Mouse (Mus musculus) cerebellum, adult (tissue): ENCODE data around the gene Memo1.
"Not testable (repeated sequence)": the region's sequence is repeated elsewhere in the genome, so short reads cannot be mapped to it uniquely, and the experiment has no call there.

Experiments used
- ATAC-seq: cut with Nextera tagmentation; 2 replicates; pipeline ENCODE4 v1.9.2; 2017; ENCODE audit warnings: mild to moderate bottlenecking, moderate library complexity, mixed read lengths; ENCODE audit not compliant: insufficient number of reproducible peaks, low FRiP score, low TSS enrichment

Memo1 gene

GRCm38 (mm10) chr17:74295026-74295970, at the start of gene Memo1:
Gene Memo1 (minus strand): TSS chr17:74295521.
- ATAC-seq, result peak; percentile 80

- ATAC-seq, result no peak
Observed at GRCm38 (mm10) chr17:74341151-74341550, 45.8 kb upstream of the Memo1 start.

DNA sequence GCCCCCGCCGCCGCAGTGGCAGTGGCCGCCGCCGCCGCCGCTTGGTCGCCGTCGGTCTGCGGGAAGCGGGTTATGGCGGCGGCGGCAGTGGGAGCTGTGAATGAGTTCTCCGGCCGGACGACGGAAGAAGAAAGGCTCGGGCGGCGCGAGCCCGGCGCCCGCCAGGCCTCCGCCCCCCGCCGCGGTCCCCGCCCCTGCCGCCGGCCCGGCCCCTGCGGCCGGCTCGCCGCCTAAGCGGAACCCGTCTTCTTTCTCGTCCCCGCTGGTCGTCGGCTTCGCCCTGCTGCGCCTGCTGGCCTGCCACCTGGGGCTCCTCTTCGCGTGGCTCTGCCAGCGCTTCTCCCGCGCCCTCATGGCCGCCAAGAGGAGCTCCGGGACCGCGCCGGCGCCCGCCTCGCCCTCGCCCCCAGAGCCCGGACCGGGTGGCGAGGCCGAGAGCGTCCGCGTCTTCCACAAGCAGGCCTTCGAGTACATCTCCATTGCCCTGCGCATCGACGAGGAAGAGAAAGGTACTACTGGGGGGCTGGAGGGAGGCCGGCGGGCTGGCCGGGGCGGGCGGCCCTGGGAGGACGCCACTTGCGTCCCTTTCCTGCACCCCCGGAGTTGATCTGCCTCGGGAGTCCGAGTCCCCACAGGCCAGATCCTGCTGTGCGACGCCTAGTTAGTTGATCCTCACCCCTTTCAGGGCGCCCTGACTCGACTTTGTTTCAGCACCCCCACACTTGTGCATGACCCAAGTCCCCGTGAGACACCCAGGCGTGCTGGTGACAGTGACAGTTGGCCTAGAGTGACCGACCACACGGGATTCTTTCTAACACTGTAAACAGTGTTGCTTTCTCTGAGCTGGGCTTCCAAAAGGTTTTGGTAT, 43.9 kb upstream of the Memo1 start, which contains the start of gene Spast:
Spast (plus strand) TSS at position 51 of the 868 bp plus-strand sequence.
- ATAC-seq, result peak; percentile 45

DNA sequence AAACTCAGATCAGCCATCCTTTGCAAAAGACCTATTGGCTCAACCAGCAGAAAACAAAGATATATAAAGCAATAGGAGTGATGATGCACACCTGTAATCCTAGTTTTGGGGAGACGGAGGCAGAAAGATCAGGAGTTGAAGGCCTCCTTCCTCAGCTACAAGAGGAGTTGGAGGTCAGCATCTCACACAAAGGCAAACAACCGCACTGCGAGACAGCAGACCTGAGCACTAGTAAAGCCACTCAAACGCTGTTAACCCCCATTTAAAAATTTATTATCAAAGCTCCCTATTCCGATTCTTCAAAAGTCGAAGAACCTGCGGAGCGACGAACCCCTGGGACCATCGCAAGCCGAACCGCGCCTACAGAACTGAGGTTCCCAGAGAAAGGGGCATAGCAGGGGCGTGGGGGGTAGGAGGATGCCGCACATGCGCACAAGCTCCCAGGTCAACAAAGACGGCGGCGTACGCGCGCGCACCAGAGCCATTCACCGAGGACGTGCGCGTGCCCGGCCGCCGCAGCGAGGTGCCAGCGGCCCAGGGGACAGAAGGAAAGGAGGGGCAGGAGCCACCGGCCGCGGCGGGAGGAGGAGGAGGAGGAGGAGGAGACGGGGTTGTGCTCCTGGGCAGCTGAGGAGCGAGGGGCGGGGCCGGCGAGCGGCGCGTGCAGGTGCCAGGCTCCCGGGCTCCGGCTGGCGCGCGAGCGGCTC, 43.1 kb upstream of the Memo1 start:
- ATAC-seq, result peak; percentile 89

- no peak for ATAC-seq
Observed at GRCm38 (mm10) chr17:74331049-74331676, 35.8 kb upstream of the Memo1 start.

DNA sequence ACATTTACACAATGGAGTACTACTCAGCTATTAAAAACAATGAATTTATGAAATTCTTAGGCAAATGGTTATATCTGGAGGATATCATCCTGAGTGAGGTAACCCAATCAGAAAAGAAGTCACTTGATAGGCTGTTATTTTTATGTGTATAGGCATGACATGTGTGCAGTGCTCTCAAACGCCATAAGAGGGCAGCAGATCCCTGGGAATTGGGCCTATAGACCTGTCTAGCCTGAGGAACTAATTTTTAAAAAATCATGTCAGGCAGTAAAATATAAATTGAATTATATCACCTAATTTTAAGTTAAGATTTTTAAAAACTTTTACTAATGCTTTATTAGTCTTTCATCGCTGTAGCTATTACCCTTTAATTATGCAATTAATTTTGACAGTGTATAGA, 32.8 kb upstream of the Memo1 start:
- ATAC-seq, result not testable (repeated sequence)

GRCm38 (mm10) chr17:74327195-74327594, 31.9 kb upstream of the Memo1 start:
- not testable (repeated sequence) for ATAC-seq

- no peak for ATAC-seq
Observed at GRCm38 (mm10) chr17:74323844-74324243, 28.5 kb upstream of the Memo1 start, which contains the start of gene Dpy30. Gene Dpy30 (minus strand): TSS chr17:74323944.

- ATAC-seq, result no peak
Observed at GRCm38 (mm10) chr17:74322400-74323054, 27.2 kb upstream of the Memo1 start.

GRCm38 (mm10) chr17:74318721-74319120, 23.4 kb upstream of the Memo1 start:
- ATAC-seq, result no peak

DNA sequence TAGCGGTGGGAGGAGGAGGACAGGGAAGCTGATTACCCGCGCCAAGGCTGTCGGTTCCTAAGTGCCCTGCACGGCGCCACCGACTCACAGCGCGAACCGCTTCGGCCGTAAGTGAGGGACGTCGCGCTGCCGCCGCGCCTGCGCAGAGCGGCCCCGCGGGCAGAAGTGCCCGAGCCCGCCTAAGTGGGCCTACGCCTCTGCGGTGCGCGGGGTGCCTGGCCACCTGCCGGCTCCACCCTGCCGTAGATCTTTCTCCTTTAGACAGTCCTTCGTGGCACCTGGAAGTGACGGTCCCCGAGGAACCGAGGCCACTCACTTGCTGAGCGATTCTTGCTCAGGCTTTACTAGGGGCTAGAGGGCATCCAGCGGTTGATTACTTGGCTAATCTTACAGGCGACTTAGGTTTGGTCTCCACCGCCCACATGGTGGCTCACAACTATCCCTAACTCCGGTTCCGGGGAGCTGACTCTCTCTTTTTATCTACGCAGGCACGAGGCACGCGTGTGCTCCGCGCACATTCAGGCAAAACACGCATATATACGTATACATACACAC, 21.1 kb upstream of the Memo1 start:
- peak; percentile 97 for ATAC-seq

GRCm38 (mm10) chr17:74315445-74316308, 20.4 kb upstream of the Memo1 start:
- peak; percentile 63 for ATAC-seq

GRCm38 (mm10) chr17:74306021-74306420, 10.7 kb upstream of the Memo1 start:
- no peak for ATAC-seq

DNA sequence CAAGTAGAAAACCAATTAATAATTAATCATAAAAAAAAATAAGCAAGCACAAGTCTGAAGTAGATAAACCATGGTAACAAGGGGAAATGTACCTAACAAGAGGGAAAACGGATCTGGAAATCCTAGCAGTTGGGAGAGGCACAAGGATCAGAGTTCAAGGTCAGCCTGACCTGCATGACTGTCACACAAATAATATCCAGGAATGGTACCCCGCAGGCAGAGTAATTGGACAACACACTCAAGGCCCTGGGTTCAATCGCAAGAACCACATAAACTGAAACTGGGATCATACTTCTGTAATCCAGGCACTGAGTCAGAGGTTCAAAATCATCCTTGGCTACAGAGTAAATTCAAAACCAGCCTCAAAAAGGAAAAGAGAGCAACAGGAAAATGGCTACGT, 10.3 kb upstream of the Memo1 start:
- no peak for ATAC-seq

GRCm38 (mm10) chr17:74304060-74304459, 8.7 kb upstream of the Memo1 start:
- no peak for ATAC-seq

DNA sequence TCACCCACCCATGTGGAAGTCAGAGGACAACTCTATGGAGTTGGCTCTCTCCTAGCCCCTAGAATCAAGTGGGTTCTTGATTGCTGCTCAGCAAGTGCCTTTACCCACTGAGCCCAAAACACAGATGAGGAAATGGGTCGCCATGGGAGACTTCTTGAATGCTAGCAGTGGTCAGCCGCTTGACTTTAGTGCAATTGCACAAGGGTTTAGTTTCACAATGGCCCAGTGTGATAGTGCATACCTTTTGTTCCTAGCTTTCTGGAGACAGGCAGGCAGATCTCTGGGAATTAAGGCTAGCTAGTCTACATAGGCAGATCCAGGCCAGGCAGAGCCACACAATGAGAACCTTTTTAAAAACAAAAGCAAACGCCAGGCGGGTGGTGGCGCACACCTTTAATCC, 4.8 kb upstream of the Memo1 start:
- ATAC-seq, result no peak

GRCm38 (mm10) chr17:74296991-74297390, 1.7 kb upstream of the Memo1 start:
- not testable (repeated sequence) for ATAC-seq
